Mouse (Mus musculus) MEL (cell line): ENCODE data around the gene Arhgef3. TPM values are rescaled to one million over a fixed set of nuclear protein-coding genes. Genes with fewer than 3 reads are reported as not detected.

Experiments used
- DNase-seq: peaks from one replicate; pipeline ENCODE4 v3.0.0; 2011; ENCODE audit warnings: low read depth, low spot score
- H3K27ac ChIP-seq: 2 replicates; pipeline ENCODE4 v1.5.1; 2012; ENCODE audit warnings: low read depth, mild to moderate bottlenecking, control low read depth, low read length, moderate library complexity; ENCODE audit not compliant: control insufficient read depth
- H3K27me3 ChIP-seq, 2 experiments: fragments of 150-350 bp in 1 of 2; sonication (generic) in 1 of 2; 2 replicates each; pipeline ENCODE4 v1.6.1; 2012; ENCODE audit warnings: low read length in 2 of 2, mild to moderate bottlenecking in 2 of 2, improper control_type of control experiment in 1 of 2, moderate library complexity in 1 of 2; ENCODE audit not compliant: insufficient read depth in 2 of 2, control insufficient read depth in 1 of 2
- H3K36me3 ChIP-seq, 2 experiments: 2 replicates each; pipeline ENCODE4 v1.6.1; 2012 to 2014; ENCODE audit warnings: low read length in 2 of 2, improper control_type of control experiment in 1 of 2, inconsistent platforms in 1 of 2, mild to moderate bottlenecking in 1 of 2; ENCODE audit not compliant: insufficient read depth in 2 of 2, control insufficient read depth in 1 of 2
- H3K4me1 ChIP-seq, 2 experiments: fragments of 150-350 bp in 1 of 2; sonication (generic) in 1 of 2; 2 replicates each; pipeline ENCODE4 v1.6.1; 2012; ENCODE audit warnings: low read length in 2 of 2, improper control_type of control experiment in 1 of 2, mild to moderate bottlenecking in 1 of 2; ENCODE audit not compliant: insufficient read depth in 2 of 2, control insufficient read depth in 1 of 2
- H3K4me3 ChIP-seq, 2 experiments: fragments of 150-350 bp in 1 of 2; sonication (generic) in 1 of 2; 2 replicates each; pipeline ENCODE4 v1.5.1; 2012; ENCODE audit warnings: low read depth in 2 of 2, low read length in 2 of 2, mild to moderate bottlenecking in 2 of 2, moderate library complexity in 2 of 2, control low read depth in 1 of 2, improper control_type of control experiment in 1 of 2; ENCODE audit not compliant: control insufficient read depth in 1 of 2, insufficient read depth in 1 of 2
- H3K79me2 ChIP-seq: 2 replicates; pipeline ENCODE4 v1.6.1; 2012; ENCODE audit warnings: mild to moderate bottlenecking, low read length, moderate library complexity; ENCODE audit not compliant: control insufficient read depth, poor library complexity, insufficient read depth
- H3K9ac ChIP-seq: 2 replicates; pipeline ENCODE4 v1.6.1; 2012; ENCODE audit warnings: low read depth, mild to moderate bottlenecking, control low read depth, low read length, moderate library complexity; ENCODE audit not compliant: control insufficient read depth, poor library complexity, severe bottlenecking
- H3K9me3 ChIP-seq: fragments of 150-350 bp; sonication (generic); replicated peaks from 2 replicates; pipeline ENCODE4 v1.6.1; 2012; ENCODE audit warnings: mild to moderate bottlenecking, low read length, improper control_type of control experiment, moderate library complexity; ENCODE audit not compliant: insufficient read depth
- CHD1 ChIP-seq: IDR thresholded peaks from 2 replicates; pipeline ENCODE4 v1.6.1; 2012; ENCODE audit warnings: low read depth, mild to moderate bottlenecking, inconsistent platforms, low read length, improper control_type of control experiment
- KAT2A ChIP-seq: conservative IDR thresholded peaks from 2 replicates; pipeline ENCODE4 v1.6.1; 2012; ENCODE audit warnings: low read depth, low read length, improper control_type of control experiment, inconsistent platforms
- MAFK ChIP-seq: IDR thresholded peaks from 2 replicates; pipeline ENCODE4 v1.6.1; 2011; ENCODE audit warnings: low read depth, mild to moderate bottlenecking, low read length, improper control_type of control experiment, borderline replicate concordance
- MAX ChIP-seq: IDR thresholded peaks from 2 replicates; pipeline ENCODE4 v1.6.1; 2011; ENCODE audit warnings: low read length, improper control_type of control experiment
- MXI1 ChIP-seq: IDR thresholded peaks from 2 replicates; pipeline ENCODE4 v1.6.1; 2011; ENCODE audit warnings: mild to moderate bottlenecking, low read depth, low read length, improper control_type of control experiment
- MYC ChIP-seq: IDR thresholded peaks from 2 replicates; pipeline ENCODE4 v1.6.1; 2011; ENCODE audit warnings: low read depth, mild to moderate bottlenecking, low read length, improper control_type of control experiment, moderate library complexity
- POLR2AphosphoS2 ChIP-seq: IDR thresholded peaks from 2 replicates; pipeline ENCODE4 v1.6.1; 2011; ENCODE audit warnings: low read length, improper control_type of control experiment
- RAD21 ChIP-seq: IDR thresholded peaks from 2 replicates; pipeline ENCODE4 v1.6.1; 2011; ENCODE audit warnings: mild to moderate bottlenecking, low read depth, low read length, improper control_type of control experiment
- TBP ChIP-seq: IDR thresholded peaks from 2 replicates; pipeline ENCODE4 v1.8.0; 2011; ENCODE audit warnings: low read depth, low read length, improper control_type of control experiment
- ZC3H11A ChIP-seq: IDR thresholded peaks from 2 replicates; pipeline ENCODE4 v1.6.1; 2012; ENCODE audit warnings: low read depth, mild to moderate bottlenecking, inconsistent platforms, low read length, improper control_type of control experiment
- ZMIZ1 ChIP-seq: IDR thresholded peaks from 2 replicates; pipeline ENCODE4 v1.6.1; 2012; ENCODE audit warnings: low read depth, mild to moderate bottlenecking, inconsistent platforms, low read length, improper control_type of control experiment, moderate library complexity
- polyA plus RNA-seq, 2 experiments: library from polyadenylated mRNA; stranded (reverse) in 1 of 2; unstranded in 1 of 2; fragments of >175 nt in 1 of 2; fragments of >200 nt in 1 of 2; gene quantifications; 2 replicates each; pipeline versions ENCODE4 v1.2.1 to v1.2.4; 2012; ENCODE audit warnings: low replicate concordance in 2 of 2, low read depth in 1 of 2; ENCODE audit not compliant: insufficient read length in 2 of 2, insufficient read depth in 1 of 2, missing spikeins in 1 of 2
- total RNA-seq: library from RNA; depleted of rRNA; stranded (reverse); fragments of 300-350 nt; gene quantifications from 2 replicates; pipeline ENCODE4 v1.2.3, GENCODE M21; 2012

Arhgef3 gene
- total and polyA plus RNA-seq, 3 experiments = 2.1 to 2.7 TPM; not detected in 1

- H3K79me2 ChIP-seq = no peaks in the 10 kb centered on the region
- TF ChIP-seq RAD21 = no peak
- TF ChIP-seq ZC3H11A = no peak
- no peak for TF ChIP-seq MAFK
- TF ChIP-seq POLR2AphosphoS2 = no peak
- no peak for TF ChIP-seq MYC
- no peak for TF ChIP-seq KAT2A
- TF ChIP-seq ZMIZ1 = no peak
- no peak for TF ChIP-seq TBP
- TF ChIP-seq, all 39 proteins: peak for 0
- Histone ChIP-seq H3K4me3 (no peak overlapping the region), H3K27me3 (no peaks in the 10 kb centered on the region; a peak in 2 of 4 replicates), H3K27ac (no peak overlapping the region), H3K9me3 (no peaks in the 10 kb centered on the region), H3K36me3 (no peaks in the 10 kb centered on the region), H3K4me1 (no peaks in the 10 kb centered on the region), H3K9ac (no peak overlapping the region)
- DNase-seq = no peak
Measured at GRCm38 (mm10) chr14:27139968-27140367, 25.3 kb downstream of the Arhgef3 start.

GRCm38 (mm10) chr14:27141486-27141885, 26.8 kb downstream of the Arhgef3 start:
- Histone ChIP-seq H3K79me2 (no peaks in the 10 kb centered on the region), H3K9ac (no peak overlapping the region), H3K4me1 (no peaks in the 10 kb centered on the region), H3K27ac (no peak overlapping the region), H3K4me3 (no peak overlapping the region), H3K27me3 (no peaks in the 10 kb centered on the region; a peak in 2 of 4 replicates), H3K36me3 (no peaks in the 10 kb centered on the region), H3K9me3 (no peaks in the 10 kb centered on the region)
- no peak for DNase-seq
- TF ChIP-seq MAX (no peak), MXI1 (no peak)

GRCm38 (mm10) chr14:27142680-27143079, 28.0 kb downstream of the Arhgef3 start:
- DNase-seq = no peak
- no peak for TF ChIP-seq CHD1
- peak; percentile 49; the same call in 1 of the 2 replicates for TF ChIP-seq TBP
- TF ChIP-seq, all 39 proteins: peak for 1
- Histone ChIP-seq H3K27me3 (no peaks in the 10 kb centered on the region; a peak in 2 of 4 replicates), H3K36me3 (no peaks in the 10 kb centered on the region), H3K9me3 (no peaks in the 10 kb centered on the region), H3K79me2 (no peaks in the 10 kb centered on the region), H3K4me3 (no peak overlapping the region), H3K4me1 (no peaks in the 10 kb centered on the region), H3K9ac (no peak overlapping the region), H3K27ac (no peak overlapping the region)
